Mouse (Mus musculus): ENCODE data around the gene Mfap1a. TPM values are rescaled to one million over a fixed set of nuclear protein-coding genes. Genes with fewer than 3 reads are reported as not detected.
A peak's percentile ranks its signal among the peaks of the same experiment; 100 is the strongest.
"Not testable (repeated sequence)": the region's sequence is repeated elsewhere in the genome, so short reads cannot be mapped to it uniquely, and the experiment has no call there.

Mfap1a gene
- total RNA-seq, 2 experiments from 2014 or later: 32.0 to 34.5 TPM

GRCm38 (mm10) chr2:121477491-121478266, 28.8 kb downstream of the Mfap1a start:
- no peak for DNase-seq (ENCODE audit: low spot score in 2 of 2)

- DNase-seq (ENCODE audit: low spot score in 2 of 2): not testable (repeated sequence)
Measured at GRCm38 (mm10) chr2:121475306-121475705, 31.2 kb downstream of the Mfap1a start.

GRCm38 (mm10) chr2:121474180-121474535, 32.3 kb downstream of the Mfap1a start:
- no peak for DNase-seq (ENCODE audit: low spot score in 2 of 2)

GRCm38 (mm10) chr2:121473301-121474179, 32.9 kb downstream of the Mfap1a start, which contains the start of gene Mfap1b:
Gene Mfap1b, minus strand, starts transcription at chr2:121474067.
- DNase-seq (ENCODE audit: low spot score in 2 of 2): peak; percentile 64 to 68

- not testable (repeated sequence) for DNase-seq (ENCODE audit: low spot score in 2 of 2)
Measured at GRCm38 (mm10) chr2:121472783-121473182, 33.7 kb downstream of the Mfap1a start.

- not testable (repeated sequence) for DNase-seq (ENCODE audit: low spot score in 2 of 2)
Measured at GRCm38 (mm10) chr2:121468982-121469381, 37.5 kb downstream of the Mfap1a start.

GRCm38 (mm10) chr2:121460071-121460470, 46.4 kb downstream of the Mfap1a start:
- no peak for DNase-seq (ENCODE audit: low spot score in 2 of 2)

GRCm38 (mm10) chr2:121456692-121457642, 49.5 kb downstream of the Mfap1a start, which contains the start of gene Serinc4:
Gene Serinc4, minus strand, starts transcription at chr2:121456781.
- DNase-seq (ENCODE audit: low spot score in 2 of 2): peak; percentile 76

GRCm38 (mm10) chr2:121455534-121455933, 50.9 kb downstream of the Mfap1a start:
- no peak for DNase-seq (ENCODE audit: low spot score in 2 of 2)

GRCm38 (mm10) chr2:121453917-121454316, 52.5 kb downstream of the Mfap1a start:
- DNase-seq (ENCODE audit: low spot score in 2 of 2): no peak

- DNase-seq (ENCODE audit: low spot score in 2 of 2): no peak
Measured at GRCm38 (mm10) chr2:121452990-121453389, 53.5 kb downstream of the Mfap1a start, which contains the start of gene Hypk. Gene Hypk, plus strand, starts transcription at chr2:121453290.

GRCm38 (mm10) chr2:121452361-121452760, 54.1 kb downstream of the Mfap1a start:
- no peak for DNase-seq (ENCODE audit: low spot score in 2 of 2)

GRCm38 (mm10) chr2:121450093-121450492, 56.4 kb downstream of the Mfap1a start:
- DNase-seq (ENCODE audit: low spot score in 2 of 2): no peak

GRCm38 (mm10) chr2:121449545-121450011, 56.9 kb downstream of the Mfap1a start:
- no peak for DNase-seq (ENCODE audit: low spot score in 2 of 2)

- DNase-seq (ENCODE audit: low spot score in 2 of 2): peak; percentile 99
Measured at GRCm38 (mm10) chr2:121448739-121449535, 57.5 kb downstream of the Mfap1a start, which contains the start of gene Serf2. Gene Serf2, plus strand, starts transcription at chr2:121449195.

- DNase-seq (ENCODE audit: low spot score in 2 of 2): peak in 1 of 2 experiments; percentile 34
Measured at GRCm38 (mm10) chr2:121448136-121448535, 58.3 kb downstream of the Mfap1a start.

GRCm38 (mm10) chr2:121447006-121447405, 59.5 kb downstream of the Mfap1a start:
- DNase-seq (ENCODE audit: low spot score in 2 of 2): no peak

- DNase-seq (ENCODE audit: low spot score in 2 of 2): no peak
Measured at GRCm38 (mm10) chr2:121446506-121446905, 60.0 kb downstream of the Mfap1a start.

GRCm38 (mm10) chr2:121445117-121445516, 61.3 kb downstream of the Mfap1a start:
- no peak for DNase-seq (ENCODE audit: low spot score in 2 of 2)

Data from adrenal gland, adult 18-20 months (tissue).